Mouse (Mus musculus): ENCODE results near the gene Vash1. TPM values are rescaled to one million over a fixed set of nuclear protein-coding genes. Genes with fewer than 3 reads are reported as not detected.

The Vash1 gene
- polyA plus RNA-seq, 1 experiment: 1.6 TPM

- TF ChIP-seq POLR2A (IDR thresholded peaks at IDR 0.05; ENCODE audit: insufficient read length, low read depth) (no peak), E2F4 (IDR thresholded peaks at IDR 0.05; ENCODE audit: insufficient read depth) (no peak), USF1 (IDR thresholded peaks at IDR 0.05; ENCODE audit: low read depth) (no peak), SRF (IDR thresholded peaks at IDR 0.05; ENCODE audit: control insufficient read depth, insufficient read length, low read depth) (no peak), MYOG (IDR thresholded peaks at IDR 0.05; ENCODE audit: control insufficient read depth in 1 of 3, insufficient read depth in 1 of 3, insufficient read length in 2 of 3, low read depth in 2 of 3) (no peak), POLR2AphosphoS2 (IDR thresholded peaks at IDR 0.05; ENCODE audit: insufficient read length, low read depth) (no peak), REST (IDR thresholded peaks at IDR 0.05; ENCODE audit: insufficient read depth, insufficient read length) (no peak), MYOD1 (IDR thresholded peaks at IDR 0.05; ENCODE audit: control insufficient read depth in 1 of 3, insufficient read length in 2 of 3, low read depth in 2 of 3) (no peak), TCF12 (IDR thresholded peaks at IDR 0.05; ENCODE audit: insufficient read depth, poor library complexity, severe bottlenecking) (no peak), CEBPB (IDR thresholded peaks at IDR 0.05; ENCODE audit: insufficient read depth, poor library complexity, severe bottlenecking) (no peak), MAX (IDR thresholded peaks at IDR 0.05; ENCODE audit: low read depth) (no peak), TCF3 (IDR thresholded peaks at IDR 0.05; ENCODE audit: insufficient read length, low read depth) (no peak)
- no peak overlapping the region for H3K4me3 ChIP-seq
- H3K79me2 ChIP-seq (ENCODE audit: control insufficient read depth, insufficient read depth): no peaks in the 10 kb centered on the region
- H3K4me2 ChIP-seq (ENCODE audit: low read depth): no peak overlapping the region
- no peaks in the 10 kb centered on the region for H3K36me3 ChIP-seq (ENCODE audit: control insufficient read depth, insufficient read depth)
- H3K27me3 ChIP-seq (ENCODE audit: control insufficient read depth, insufficient read depth, insufficient read length): no peaks in the 10 kb centered on the region
- H3ac ChIP-seq (ENCODE audit: control insufficient read depth, insufficient read length): no peak overlapping the region
Measured at GRCm38 (mm10) chr12:86701491-86701890, 23.0 kb downstream of the Vash1 start.

- TF ChIP-seq SRF (IDR thresholded peaks at IDR 0.05; ENCODE audit: control insufficient read depth, insufficient read length, low read depth) (no peak), MYOD1 (IDR thresholded peaks at IDR 0.05; ENCODE audit: control insufficient read depth in 1 of 3, insufficient read length in 2 of 3, low read depth in 2 of 3) (no peak), MYOG (IDR thresholded peaks at IDR 0.05; ENCODE audit: control insufficient read depth in 1 of 3, insufficient read depth in 1 of 3, insufficient read length in 2 of 3, low read depth in 2 of 3) (no peak), MAX (IDR thresholded peaks at IDR 0.05; ENCODE audit: low read depth) (no peak), E2F4 (IDR thresholded peaks at IDR 0.05; ENCODE audit: insufficient read depth) (no peak), TCF12 (IDR thresholded peaks at IDR 0.05; ENCODE audit: insufficient read depth, poor library complexity, severe bottlenecking) (no peak), POLR2AphosphoS2 (IDR thresholded peaks at IDR 0.05; ENCODE audit: insufficient read length, low read depth) (no peak), USF1 (IDR thresholded peaks at IDR 0.05; ENCODE audit: low read depth) (no peak), POLR2A (IDR thresholded peaks at IDR 0.05; ENCODE audit: insufficient read length, low read depth) (no peak), REST (IDR thresholded peaks at IDR 0.05; ENCODE audit: insufficient read depth, insufficient read length) (no peak), CEBPB (IDR thresholded peaks at IDR 0.05; ENCODE audit: insufficient read depth, poor library complexity, severe bottlenecking) (no peak), TCF3 (IDR thresholded peaks at IDR 0.05; ENCODE audit: insufficient read length, low read depth) (no peak)
- Histone ChIP-seq H3ac (ENCODE audit: control insufficient read depth, insufficient read length) (no peak overlapping the region), H3K4me2 (ENCODE audit: low read depth) (no peak overlapping the region), H3K27me3 (ENCODE audit: control insufficient read depth, insufficient read depth, insufficient read length) (no peaks in the 10 kb centered on the region), H3K4me3 (no peak overlapping the region), H3K79me2 (ENCODE audit: control insufficient read depth, insufficient read depth) (no peaks in the 10 kb centered on the region), H3K36me3 (ENCODE audit: control insufficient read depth, insufficient read depth) (no peaks in the 10 kb centered on the region)
Measured at GRCm38 (mm10) chr12:86702690-86703089, 24.2 kb downstream of the Vash1 start.

GRCm38 (mm10) chr12:86705843-86706242 lies 27.3 kb downstream of the Vash1 start:
- no peak overlapping the region for H3K4me2 ChIP-seq (ENCODE audit: low read depth)
- no peak for TF ChIP-seq MAX (IDR thresholded peaks at IDR 0.05; ENCODE audit: low read depth)
- TF ChIP-seq POLR2A (IDR thresholded peaks at IDR 0.05; ENCODE audit: insufficient read length, low read depth): no peak
- TF ChIP-seq POLR2AphosphoS2 (IDR thresholded peaks at IDR 0.05; ENCODE audit: insufficient read length, low read depth): no peak
- no peak for TF ChIP-seq TCF3 (IDR thresholded peaks at IDR 0.05; ENCODE audit: insufficient read length, low read depth)
- TF ChIP-seq E2F4 (IDR thresholded peaks at IDR 0.05; ENCODE audit: insufficient read depth): no peak
- no peak for TF ChIP-seq CEBPB (IDR thresholded peaks at IDR 0.05; ENCODE audit: insufficient read depth, poor library complexity, severe bottlenecking)
- no peak overlapping the region for H3K4me3 ChIP-seq
- no peaks in the 10 kb centered on the region for H3K27me3 ChIP-seq (ENCODE audit: control insufficient read depth, insufficient read depth, insufficient read length)
- no peaks in the 10 kb centered on the region for H3K79me2 ChIP-seq (ENCODE audit: control insufficient read depth, insufficient read depth)
- H3ac ChIP-seq (ENCODE audit: control insufficient read depth, insufficient read length): no peak overlapping the region
- H3K36me3 ChIP-seq (ENCODE audit: control insufficient read depth, insufficient read depth): no peaks in the 10 kb centered on the region

GRCm38 (mm10) chr12:86714026-86714425 lies 35.5 kb downstream of the Vash1 start:
- Histone ChIP-seq H3ac (ENCODE audit: control insufficient read depth, insufficient read length) (no peak overlapping the region), H3K4me2 (ENCODE audit: low read depth) (no peak overlapping the region), H3K36me3 (ENCODE audit: control insufficient read depth, insufficient read depth) (no peaks in the 10 kb centered on the region), H3K79me2 (ENCODE audit: control insufficient read depth, insufficient read depth) (no peaks in the 10 kb centered on the region), H3K4me3 (no peak overlapping the region), H3K27me3 (ENCODE audit: control insufficient read depth, insufficient read depth, insufficient read length) (peaks cover 20% of the 10 kb centered on the region)
- TF ChIP-seq MAX (IDR thresholded peaks at IDR 0.05; ENCODE audit: low read depth) (no peak), MYOG (IDR thresholded peaks at IDR 0.05; ENCODE audit: control insufficient read depth in 1 of 3, insufficient read depth in 1 of 3, insufficient read length in 2 of 3, low read depth in 2 of 3) (no peak), USF1 (IDR thresholded peaks at IDR 0.05; ENCODE audit: low read depth) (no peak), MYOD1 (IDR thresholded peaks at IDR 0.05; ENCODE audit: control insufficient read depth in 1 of 3, insufficient read length in 2 of 3, low read depth in 2 of 3) (no peak), E2F4 (IDR thresholded peaks at IDR 0.05; ENCODE audit: insufficient read depth) (no peak), REST (IDR thresholded peaks at IDR 0.05; ENCODE audit: insufficient read depth, insufficient read length) (no peak), TCF3 (IDR thresholded peaks at IDR 0.05; ENCODE audit: insufficient read length, low read depth) (no peak)

- no peak for TF ChIP-seq REST (IDR thresholded peaks at IDR 0.05; ENCODE audit: insufficient read depth, insufficient read length)
- no peak for TF ChIP-seq MYOD1 (IDR thresholded peaks at IDR 0.05; ENCODE audit: control insufficient read depth in 1 of 3, insufficient read length in 2 of 3, low read depth in 2 of 3)
- no peak for TF ChIP-seq CEBPB (IDR thresholded peaks at IDR 0.05; ENCODE audit: insufficient read depth, poor library complexity, severe bottlenecking)
- no peak for TF ChIP-seq TCF12 (IDR thresholded peaks at IDR 0.05; ENCODE audit: insufficient read depth, poor library complexity, severe bottlenecking)
- TF ChIP-seq POLR2A (IDR thresholded peaks at IDR 0.05; ENCODE audit: insufficient read length, low read depth): no peak
- no peak for TF ChIP-seq MAX (IDR thresholded peaks at IDR 0.05; ENCODE audit: low read depth)
- no peak for TF ChIP-seq SRF (IDR thresholded peaks at IDR 0.05; ENCODE audit: control insufficient read depth, insufficient read length, low read depth)
- TF ChIP-seq E2F4 (IDR thresholded peaks at IDR 0.05; ENCODE audit: insufficient read depth): no peak
- TF ChIP-seq USF1 (IDR thresholded peaks at IDR 0.05; ENCODE audit: low read depth): no peak
- TF ChIP-seq TCF3 (IDR thresholded peaks at IDR 0.05; ENCODE audit: insufficient read length, low read depth): no peak
- TF ChIP-seq MYOG (IDR thresholded peaks at IDR 0.05; ENCODE audit: control insufficient read depth in 1 of 3, insufficient read depth in 1 of 3, insufficient read length in 2 of 3, low read depth in 2 of 3): no peak
- TF ChIP-seq POLR2AphosphoS2 (IDR thresholded peaks at IDR 0.05; ENCODE audit: insufficient read length, low read depth): no peak
- H3ac ChIP-seq (ENCODE audit: control insufficient read depth, insufficient read length): no peak overlapping the region
- H3K36me3 ChIP-seq (ENCODE audit: control insufficient read depth, insufficient read depth): no peaks in the 10 kb centered on the region
- no peak overlapping the region for H3K4me2 ChIP-seq (ENCODE audit: low read depth)
- H3K27me3 ChIP-seq (ENCODE audit: control insufficient read depth, insufficient read depth, insufficient read length): peaks cover 26% of the 10 kb centered on the region
- no peak overlapping the region for H3K4me3 ChIP-seq
- no peaks in the 10 kb centered on the region for H3K79me2 ChIP-seq (ENCODE audit: control insufficient read depth, insufficient read depth)
Measured at GRCm38 (mm10) chr12:86715401-86715800, 36.9 kb downstream of the Vash1 start.
